Mouse (Mus musculus) neural tube, embryonic 11.5 days (tissue): ENCODE data around the gene Prss54. TPM values are rescaled to one million over a fixed set of nuclear protein-coding genes. Genes with fewer than 3 reads are reported as not detected.

Experiments
- ATAC-seq: fragments of 200-750 bp; cut with Nextera tagmentation; 2 replicates; pipeline ENCODE4 v1.8.0; 2017; ENCODE audit warnings: moderate number of reproducible peaks, mild to moderate bottlenecking, moderate TSS enrichment, moderate library complexity; ENCODE audit not compliant: insufficient read depth, low FRiP score, low TSS enrichment
- DNase-seq: peaks from one replicate; pipeline ENCODE4 v3.0.0-alpha.2; 2015; ENCODE audit warnings: low spot score
- H3K27ac ChIP-seq: fragments of 300-500 bp; sonication (generic); 2 replicates; pipeline ENCODE4 v1.5.1; 2014; ENCODE audit warnings: low read depth, mild to moderate bottlenecking, low read length
- H3K27me3 ChIP-seq: fragments of 300-500 bp; sonication (generic); 2 replicates; pipeline ENCODE4 v1.6.1; 2014; ENCODE audit warnings: mild to moderate bottlenecking, low read length, mixed read lengths; ENCODE audit not compliant: control insufficient read depth, insufficient read depth
- H3K36me3 ChIP-seq: fragments of 300-500 bp; sonication (generic); 2 replicates; pipeline ENCODE4 v1.6.1; 2014; ENCODE audit warnings: mild to moderate bottlenecking, low read length, moderate library complexity, mixed read lengths; ENCODE audit not compliant: control insufficient read depth, insufficient read depth
- H3K4me1 ChIP-seq: fragments of 300-500 bp; sonication (generic); 2 replicates; pipeline ENCODE4 v1.6.1; 2014; ENCODE audit warnings: low read length, mixed read lengths; ENCODE audit not compliant: control insufficient read depth, insufficient read depth
- H3K4me2 ChIP-seq: fragments of 300-500 bp; sonication (generic); 2 replicates; pipeline ENCODE4 v1.6.1; 2014; ENCODE audit warnings: low read depth, mild to moderate bottlenecking, moderate library complexity
- H3K4me3 ChIP-seq: fragments of 300-500 bp; sonication (generic); 2 replicates; pipeline ENCODE4 v1.5.1; 2014; ENCODE audit warnings: low read depth, low read length
- H3K9ac ChIP-seq: fragments of 300-500 bp; sonication (generic); 2 replicates; pipeline ENCODE4 v1.6.1; 2014; ENCODE audit warnings: mild to moderate bottlenecking, low read length
- H3K9me3 ChIP-seq: fragments of 300-500 bp; sonication (generic); 2 replicates; pipeline ENCODE4 v1.6.1; 2016; ENCODE audit warnings: low read length; ENCODE audit not compliant: control insufficient read depth
- WGBS: fragments of 180-500 bp; shearing (Covaris S2); extraction: QIAGEN DNeasy Blood & Tissue Kit; methylation state at CpG from one replicate; pipeline ENCODE4 v1.1.7; 2014; 5-methylcytosine and 5-hydroxymethylcytosine counted together
- polyA plus RNA-seq: library from polyadenylated mRNA; unstranded; fragments of >200 nt; fragmentation: Nextera tagmentation; extraction: Ambion mirVana; gene quantifications from 2 replicates; pipeline ENCODE4 v1.2.1, GENCODE M21; 2014

Prss54 gene
- polyA plus RNA-seq, 1 experiment from 2014 or later = not detected

DNA sequence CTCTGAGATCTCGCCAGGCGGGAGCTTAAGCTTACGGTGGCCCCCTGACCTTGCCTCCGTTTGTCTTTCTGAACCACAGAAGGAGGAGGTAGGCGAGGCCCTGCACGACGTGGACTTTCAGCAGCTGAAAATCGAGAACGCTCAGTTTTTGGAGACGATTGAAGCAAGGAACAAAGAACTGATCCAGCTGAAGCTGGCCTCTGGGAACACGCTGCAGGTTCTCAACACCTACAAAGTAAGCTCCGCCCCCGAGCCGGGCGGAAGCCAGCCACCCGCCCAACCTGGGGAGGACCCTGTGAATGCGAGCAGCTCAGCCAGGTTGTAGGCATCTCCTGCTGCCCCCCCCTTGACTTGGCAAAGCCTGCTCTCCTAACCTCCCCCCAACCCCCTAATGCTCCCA, 30.3 kb downstream of the Prss54 start:
- 80% methylated on average over 17 of the region's 17 CpGs for WGBS
- Histone ChIP-seq H3K27ac (no peak overlapping the region), H3K4me3 (no peak overlapping the region), H3K9me3 (no peaks in the 10 kb centered on the region), H3K4me2 (no peak overlapping the region), H3K9ac (no peak overlapping the region), H3K36me3 (no peaks in the 10 kb centered on the region), H3K27me3 (no peaks in the 10 kb centered on the region), H3K4me1 (no peaks in the 10 kb centered on the region)
- DNase-seq (no peak), ATAC-seq (no peak)

DNA sequence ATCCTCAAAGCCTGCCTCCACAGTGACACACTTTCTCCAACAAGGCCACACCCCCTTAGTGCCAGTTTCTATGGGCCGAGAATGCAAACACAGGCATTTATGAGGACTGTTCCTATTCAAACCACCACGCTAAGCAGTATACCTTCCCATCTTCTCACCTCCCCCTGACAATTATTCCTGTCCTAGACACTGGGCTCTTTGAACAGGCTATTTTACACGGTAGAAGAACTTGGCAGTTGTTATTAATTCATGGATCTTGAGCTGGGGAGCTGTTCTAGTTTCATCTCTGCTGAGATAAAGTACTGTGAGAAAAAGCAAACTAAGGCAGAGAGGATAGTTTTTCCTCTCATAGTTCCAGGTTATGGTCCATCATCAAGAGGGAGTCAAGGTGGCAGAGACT, 33.1 kb downstream of the Prss54 start:
- no peaks in the 10 kb centered on the region for H3K4me1 ChIP-seq
- WGBS = 77% methylated on average over 3 of the region's 3 CpGs
- H3K36me3 ChIP-seq = no peaks in the 10 kb centered on the region
- no peaks in the 10 kb centered on the region for H3K27me3 ChIP-seq
- DNase-seq (no peak), ATAC-seq (no peak)
- no peak overlapping the region for H3K9ac ChIP-seq
- H3K27ac ChIP-seq = no peak overlapping the region
- H3K4me2 ChIP-seq = no peak overlapping the region
- no peak overlapping the region for H3K4me3 ChIP-seq
- H3K9me3 ChIP-seq = no peaks in the 10 kb centered on the region

GRCm38 (mm10) chr8:95542191-95542590, 33.9 kb downstream of the Prss54 start:
- WGBS = 94% methylated on average over 6 of the region's 6 CpGs
- Histone ChIP-seq H3K4me2 (no peak overlapping the region), H3K27ac (no peak overlapping the region), H3K9ac (no peak overlapping the region), H3K27me3 (no peaks in the 10 kb centered on the region), H3K36me3 (no peaks in the 10 kb centered on the region), H3K4me3 (no peak overlapping the region), H3K9me3 (no peaks in the 10 kb centered on the region), H3K4me1 (no peaks in the 10 kb centered on the region)
- ATAC-seq = no peak
- DNase-seq = no peak

GRCm38 (mm10) chr8:95539487-95539886, 36.7 kb downstream of the Prss54 start:
- no peaks in the 10 kb centered on the region for H3K27me3 ChIP-seq
- ATAC-seq = no peak

DNA sequence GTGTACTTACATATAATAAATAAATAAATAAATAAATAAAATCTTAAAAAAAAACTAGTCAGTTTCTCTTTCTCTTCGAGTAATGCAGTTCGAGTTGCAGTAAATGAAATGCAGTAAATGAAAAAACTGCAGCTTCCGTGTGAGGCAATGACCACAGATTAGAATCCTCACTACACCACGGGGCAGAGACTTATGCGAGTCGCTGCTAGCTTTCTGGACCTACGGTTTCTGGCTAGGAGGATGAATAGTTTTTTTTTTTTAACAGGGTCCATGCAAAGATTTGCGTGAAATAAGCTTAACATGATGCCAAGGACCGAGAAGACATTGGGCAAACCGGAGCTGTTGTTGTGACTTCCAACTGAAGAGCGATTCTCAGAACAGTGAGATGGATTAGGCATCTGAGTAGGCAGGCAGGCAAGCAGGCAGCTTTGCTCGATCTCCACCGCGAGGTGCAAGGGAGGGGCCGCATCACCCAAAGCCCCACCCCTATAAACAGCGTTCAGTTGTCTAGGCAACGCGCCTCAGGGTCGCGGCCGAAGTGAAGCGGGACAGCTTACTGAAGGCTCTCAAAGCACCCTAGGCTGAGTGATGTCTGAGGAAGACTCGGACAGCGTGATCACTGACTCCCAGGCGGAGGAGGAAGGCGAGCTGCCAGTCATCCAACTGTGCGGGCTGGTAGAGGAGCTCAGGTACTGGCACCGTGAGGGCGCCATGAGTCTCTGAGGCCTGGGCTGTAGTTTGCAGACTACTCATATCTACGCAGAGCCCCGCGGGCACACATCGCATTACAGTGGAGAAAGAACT, 42.4 kb downstream of the Prss54 start, which contains the start of gene Ccdc113:
Gene Ccdc113, plus strand, starts transcription at position 502 of the 804 bp plus-strand sequence.
- peak; percentile 71 for ATAC-seq
- H3K4me3 ChIP-seq = peak within 1 kb of the TSS; percentile 38

More at GRCm38 (mm10) chr8:95539487-95539886, 36.7 kb downstream of the Prss54 start:
- Histone ChIP-seq H3K4me1 (no peaks in the 10 kb centered on the region), H3K9ac (no peak overlapping the region), H3K9me3 (no peaks in the 10 kb centered on the region), H3K4me3 (no peak overlapping the region), H3K27ac (no peak overlapping the region), H3K36me3 (no peaks in the 10 kb centered on the region), H3K4me2 (no peak overlapping the region)
- DNase-seq = no peak
- 81% methylated on average over 5 of the region's 5 CpGs for WGBS

DNA sequence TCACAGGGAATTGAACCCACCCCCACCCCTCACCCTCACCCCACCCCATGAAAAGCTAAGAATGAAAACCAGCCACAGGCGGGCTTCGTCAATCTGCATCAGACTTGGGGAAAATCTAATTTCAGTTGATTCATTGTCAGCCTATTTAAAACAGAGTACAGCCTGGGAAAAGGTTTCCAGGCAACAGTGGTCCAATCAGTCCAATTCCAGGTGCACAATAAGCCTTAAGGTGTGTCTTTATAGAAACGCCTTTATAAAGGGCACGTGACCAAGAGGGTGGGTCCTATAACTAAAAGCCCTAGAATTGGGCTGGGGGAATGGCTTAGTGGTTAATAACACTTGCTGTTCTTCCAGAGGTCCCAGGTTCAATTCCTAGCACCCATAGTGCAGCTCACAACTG, 43.9 kb downstream of the Prss54 start:
- no peak for DNase-seq
- Histone ChIP-seq H3K36me3 (no peaks in the 10 kb centered on the region), H3K4me3 (no peak overlapping the region), H3K27ac (no peak overlapping the region), H3K9me3 (no peaks in the 10 kb centered on the region), H3K4me2 (no peak overlapping the region), H3K27me3 (no peaks in the 10 kb centered on the region), H3K9ac (no peak overlapping the region), H3K4me1 (no peaks in the 10 kb centered on the region)
- no peak for ATAC-seq
- 74% methylated on average over 4 of the region's 4 CpGs for WGBS

More for the DNA sequence above, 42.4 kb downstream of the Prss54 start, which contains the start of gene Ccdc113:
- Histone ChIP-seq H3K9ac (peak within 1 kb of the TSS; percentile 41), H3K36me3 (no peaks in the 10 kb centered on the region), H3K4me1 (no peaks in the 10 kb centered on the region), H3K27ac (no peak within 1 kb of the TSS), H3K9me3 (no peaks in the 10 kb centered on the region), H3K27me3 (no peaks in the 10 kb centered on the region), H3K4me2 (peak within 1 kb of the TSS; percentile 63)
- WGBS = 8% methylated on average over 33 of the region's 33 CpGs
- peak; percentile 75 for DNase-seq

DNA sequence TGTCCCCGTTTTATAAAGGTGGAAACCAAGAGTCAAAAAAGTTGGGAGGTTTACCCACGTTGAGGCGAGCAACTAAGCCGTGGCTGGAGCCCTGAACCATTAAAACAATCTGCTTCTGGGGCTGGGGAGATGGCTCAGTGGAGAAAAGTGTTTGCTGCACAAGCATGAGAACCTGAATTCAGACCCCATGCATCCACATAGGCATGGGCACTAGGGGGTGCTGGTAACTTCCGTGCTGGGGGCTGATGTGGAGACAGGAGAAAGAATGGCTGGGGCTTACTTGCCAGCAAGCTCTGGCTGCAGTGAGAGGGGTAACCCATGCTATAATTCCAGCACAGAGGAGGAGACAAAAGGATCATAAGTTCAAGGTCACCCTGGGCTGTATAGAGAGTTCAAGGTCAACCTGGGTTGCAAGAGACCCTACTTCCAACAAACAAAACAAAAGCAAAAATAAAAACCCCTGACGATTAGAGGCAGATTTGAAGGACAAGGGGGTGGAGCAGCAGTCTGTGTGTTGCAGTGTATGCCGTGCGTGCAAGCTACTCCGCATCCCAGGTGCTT, 47.3 kb downstream of the Prss54 start:
- DNase-seq (no peak), ATAC-seq (no peak)
- 71% methylated on average over 9 of the region's 9 CpGs for WGBS
- no peak overlapping the region for H3K4me3 ChIP-seq
- no peaks in the 10 kb centered on the region for H3K36me3 ChIP-seq
- H3K27me3 ChIP-seq = no peaks in the 10 kb centered on the region
- H3K27ac ChIP-seq = no peak overlapping the region
- no peaks in the 10 kb centered on the region for H3K4me1 ChIP-seq
- H3K4me2 ChIP-seq = no peak overlapping the region
- no peaks in the 10 kb centered on the region for H3K9me3 ChIP-seq
- no peak overlapping the region for H3K9ac ChIP-seq

- ATAC-seq = no peak
- Histone ChIP-seq H3K27me3 (no peaks in the 10 kb centered on the region), H3K36me3 (no peaks in the 10 kb centered on the region), H3K27ac (no peak overlapping the region), H3K9ac (no peak overlapping the region), H3K4me1 (no peaks in the 10 kb centered on the region), H3K4me3 (no peak overlapping the region), H3K4me2 (no peak overlapping the region), H3K9me3 (no peaks in the 10 kb centered on the region)
- 85% methylated on average over 10 of the region's 10 CpGs for WGBS
- no peak for DNase-seq
These were observed 47.9 kb downstream of the Prss54 start for GRCm38 (mm10) chr8:95528194-95528593.

DNA sequence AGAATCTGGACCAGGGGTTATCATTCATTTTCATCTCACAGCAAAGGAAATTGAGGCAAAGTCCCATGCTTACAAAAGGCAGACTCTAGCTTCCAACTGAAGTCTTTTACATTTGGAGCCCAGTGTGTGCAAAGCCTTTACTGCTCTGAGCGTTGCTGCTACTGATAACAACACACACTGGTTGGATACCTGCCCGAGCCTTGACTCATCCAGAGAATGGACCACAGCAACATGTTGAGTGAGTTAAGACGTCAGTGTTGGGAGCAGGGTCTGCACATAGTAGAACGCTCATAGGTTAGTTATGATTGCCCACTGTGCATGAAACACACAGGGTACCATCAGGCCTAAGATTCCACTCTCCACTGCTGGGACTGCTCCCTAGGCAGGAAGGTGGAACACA, 52.1 kb downstream of the Prss54 start:
- Histone ChIP-seq H3K4me2 (no peak overlapping the region), H3K36me3 (no peaks in the 10 kb centered on the region), H3K9me3 (no peaks in the 10 kb centered on the region), H3K27me3 (no peaks in the 10 kb centered on the region), H3K9ac (no peak overlapping the region), H3K4me1 (no peaks in the 10 kb centered on the region), H3K27ac (no peak overlapping the region), H3K4me3 (no peak overlapping the region)
- no peak for ATAC-seq
- WGBS = 92% methylated on average over 4 of the region's 4 CpGs
- no peak for DNase-seq
